Mouse (Mus musculus): Measurements from ENCODE around the gene Krt15. TPM values are rescaled to one million over a fixed set of nuclear protein-coding genes. Genes with fewer than 3 reads are reported as not detected.

Krt15 gene
- polyA plus RNA-seq, 1 experiment, result not detected

DNA sequence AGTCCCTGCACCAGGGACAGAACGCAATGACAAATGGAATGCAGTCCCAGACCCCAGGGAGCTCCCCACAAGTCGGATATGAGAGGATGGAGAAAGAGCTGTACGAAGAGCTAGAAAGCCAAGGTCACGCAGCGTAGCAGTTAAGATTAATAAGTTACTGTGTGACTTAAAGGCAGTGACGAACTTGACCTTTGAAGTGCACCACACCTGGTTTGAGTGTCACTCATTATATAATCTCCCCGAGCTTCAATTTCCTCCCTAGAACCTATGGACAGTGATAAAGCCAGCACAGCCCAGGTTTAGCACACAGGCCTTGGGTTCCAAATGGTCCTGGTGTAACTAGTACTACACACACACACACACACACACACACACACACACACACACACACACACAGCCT lies 28.7 kb upstream of the Krt15 start:
- WGBS, result 68% methylated on average over 7 of the region's 7 CpGs
- Histone ChIP-seq H3K4me3 (ENCODE audit: extremely low read depth, insufficient read depth, insufficient read length) (no peak overlapping the region), H3K27me3 (ENCODE audit: control insufficient read depth, insufficient read depth, low read length) (no peaks in the 10 kb centered on the region), H3K27ac (ENCODE audit: insufficient read depth, low read length) (no peak overlapping the region), H3K36me3 (ENCODE audit: control insufficient read depth, insufficient read depth, low read length) (no peaks in the 10 kb centered on the region), H3K4me1 (ENCODE audit: control insufficient read depth, insufficient read depth, insufficient read length) (no peaks in the 10 kb centered on the region)
- no peak for DNase-seq (ENCODE audit: low read depth in 1 of 2, low spot score in 2 of 2)
- TF ChIP-seq POLR2A (IDR thresholded peaks at IDR 0.05; ENCODE audit: low read depth, low read length) (no peak), CTCF (IDR thresholded peaks at IDR 0.05; ENCODE audit: extremely low read depth, insufficient read depth, insufficient read length, insufficient replicate concordance) (no peak)

DNA sequence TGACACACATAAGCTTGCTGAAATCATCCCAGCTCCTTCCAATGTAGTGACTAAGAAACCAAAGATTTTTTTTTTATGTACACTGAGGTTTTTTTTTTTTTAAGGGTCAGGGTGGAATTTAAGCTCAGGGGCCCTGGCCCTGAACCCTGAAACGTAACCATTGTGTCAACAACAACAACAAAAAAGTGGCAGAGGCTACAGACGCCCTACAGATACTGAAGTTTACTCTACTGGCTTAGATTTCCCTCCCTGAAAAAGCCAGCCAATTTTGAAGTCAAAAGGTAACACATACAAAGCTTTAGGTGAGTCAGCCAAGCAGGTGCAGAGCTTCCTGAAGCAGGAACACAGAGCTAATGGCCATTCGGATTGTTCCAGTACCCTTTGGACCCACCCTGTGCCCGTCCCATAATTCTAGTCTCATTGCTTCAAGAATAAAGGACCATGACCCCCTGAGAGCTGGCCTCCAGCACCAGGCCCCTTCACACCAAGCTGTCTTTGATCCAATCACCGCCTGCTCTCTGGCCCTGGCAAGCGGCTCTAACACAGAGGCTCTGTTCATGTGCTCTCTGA lies 22.3 kb upstream of the Krt15 start:
- Histone ChIP-seq H3K27ac (ENCODE audit: insufficient read depth, low read length) (no peak overlapping the region), H3K27me3 (ENCODE audit: control insufficient read depth, insufficient read depth, low read length) (no peaks in the 10 kb centered on the region), H3K4me3 (ENCODE audit: extremely low read depth, insufficient read depth, insufficient read length) (no peak overlapping the region), H3K36me3 (ENCODE audit: control insufficient read depth, insufficient read depth, low read length) (no peaks in the 10 kb centered on the region), H3K4me1 (ENCODE audit: control insufficient read depth, insufficient read depth, insufficient read length) (no peaks in the 10 kb centered on the region)
- 78% methylated on average over 6 of the region's 6 CpGs for WGBS
- TF ChIP-seq POLR2A (IDR thresholded peaks at IDR 0.05; ENCODE audit: low read depth, low read length) (no peak), CTCF (IDR thresholded peaks at IDR 0.05; ENCODE audit: extremely low read depth, insufficient read depth, insufficient read length, insufficient replicate concordance) (no peak)
- DNase-seq (ENCODE audit: low read depth in 1 of 2, low spot score in 2 of 2), result no peak

DNA sequence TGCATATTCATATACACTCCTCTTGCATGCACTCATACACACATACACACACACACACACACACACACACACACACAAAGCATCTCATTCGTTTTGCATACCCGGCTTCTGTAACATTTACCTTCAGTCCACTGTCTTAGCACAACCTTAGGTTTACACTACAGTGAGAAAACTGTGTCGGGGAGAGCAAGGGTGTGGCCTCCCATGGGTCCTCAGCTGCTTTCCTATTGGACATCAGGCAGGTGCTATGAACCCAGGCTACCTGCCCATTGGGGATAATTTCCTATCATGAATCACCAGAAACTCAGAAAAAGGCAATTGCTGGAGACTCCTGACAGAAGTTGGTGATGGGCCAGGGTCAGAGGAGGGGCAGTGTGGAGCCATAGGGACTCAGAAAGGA lies 21.6 kb upstream of the Krt15 start:
- H3K27ac ChIP-seq (ENCODE audit: insufficient read depth, low read length), result no peak overlapping the region

GRCm38 (mm10) chr11:100155497-100156255 lies 19.9 kb upstream of the Krt15 start:
- H3K36me3 ChIP-seq (ENCODE audit: control insufficient read depth, insufficient read depth, low read length), result no peaks in the 10 kb centered on the region
- 74% methylated on average over 8 of the region's 8 CpGs for WGBS
- no peaks in the 10 kb centered on the region for H3K4me1 ChIP-seq (ENCODE audit: control insufficient read depth, insufficient read depth, insufficient read length)
- no peak for DNase-seq (ENCODE audit: low read depth in 1 of 2, low spot score in 2 of 2)
- no peak overlapping the region for H3K4me3 ChIP-seq (ENCODE audit: extremely low read depth, insufficient read depth, insufficient read length)
- no peaks in the 10 kb centered on the region for H3K27me3 ChIP-seq (ENCODE audit: control insufficient read depth, insufficient read depth, low read length)
- TF ChIP-seq CTCF (IDR thresholded peaks at IDR 0.05; ENCODE audit: extremely low read depth, insufficient read depth, insufficient read length, insufficient replicate concordance) (no peak), POLR2A (IDR thresholded peaks at IDR 0.05; ENCODE audit: low read depth, low read length) (no peak)
- H3K27ac ChIP-seq (ENCODE audit: insufficient read depth, low read length), result no peak overlapping the region

More for the DNA sequence above, 21.6 kb upstream of the Krt15 start:
- Histone ChIP-seq H3K4me1 (ENCODE audit: control insufficient read depth, insufficient read depth, insufficient read length) (no peaks in the 10 kb centered on the region), H3K27me3 (ENCODE audit: control insufficient read depth, insufficient read depth, low read length) (no peaks in the 10 kb centered on the region), H3K36me3 (ENCODE audit: control insufficient read depth, insufficient read depth, low read length) (no peaks in the 10 kb centered on the region), H3K4me3 (ENCODE audit: extremely low read depth, insufficient read depth, insufficient read length) (no peak overlapping the region)
- TF ChIP-seq CTCF (IDR thresholded peaks at IDR 0.05; ENCODE audit: extremely low read depth, insufficient read depth, insufficient read length, insufficient replicate concordance) (no peak), POLR2A (IDR thresholded peaks at IDR 0.05; ENCODE audit: low read depth, low read length) (no peak)
- no peak for DNase-seq (ENCODE audit: low read depth in 1 of 2, low spot score in 2 of 2)
- WGBS, result 74% methylated on average over 3 of the region's 3 CpGs

DNA sequence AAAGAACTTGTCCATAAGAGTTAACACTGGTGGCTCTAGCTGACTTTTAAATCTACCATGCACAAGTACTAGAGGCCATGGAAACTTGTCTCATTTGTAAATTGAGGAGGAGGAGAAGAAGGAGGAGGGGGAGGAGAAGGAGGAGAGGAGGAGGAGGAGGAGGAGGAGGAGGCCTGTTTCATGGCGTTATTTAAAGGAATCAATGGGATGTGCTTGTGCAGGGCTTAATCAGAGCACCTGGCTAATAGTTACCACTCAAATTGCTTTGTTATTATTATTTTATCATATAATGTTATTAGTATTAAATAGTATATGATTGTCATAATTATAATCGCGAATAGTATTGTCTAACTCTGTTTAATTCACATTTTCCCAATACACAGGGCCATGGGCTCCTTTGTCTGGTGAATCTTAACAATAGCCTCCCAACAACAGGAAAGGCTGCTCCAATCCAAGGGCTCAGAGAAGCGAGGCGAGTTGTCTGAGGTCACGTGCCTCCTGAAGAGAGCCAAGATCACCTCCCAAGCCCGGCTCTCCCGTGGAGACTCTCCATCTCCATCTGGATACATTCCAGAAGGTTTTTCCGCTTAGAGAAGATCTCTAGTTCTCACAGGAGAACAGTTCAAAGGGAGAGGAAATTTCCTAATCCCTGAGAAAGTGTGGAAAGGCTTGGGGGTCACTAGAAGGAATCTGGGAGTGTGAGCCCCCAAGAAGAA lies 13.0 kb upstream of the Krt15 start, which contains the start of gene Krt19:
TSS of gene Krt19 (minus strand) at position 51 of the 716 bp plus-strand sequence.
- WGBS, result 64% methylated on average over 9 of the region's 9 CpGs
- Histone ChIP-seq H3K4me3 (ENCODE audit: extremely low read depth, insufficient read depth, insufficient read length) (no peak within 1 kb of the TSS), H3K27me3 (ENCODE audit: control insufficient read depth, insufficient read depth, low read length) (peaks cover 6% of the 10 kb centered on the region), H3K27ac (ENCODE audit: insufficient read depth, low read length) (no peak within 1 kb of the TSS), H3K36me3 (ENCODE audit: control insufficient read depth, insufficient read depth, low read length) (no peaks in the 10 kb centered on the region), H3K4me1 (ENCODE audit: control insufficient read depth, insufficient read depth, insufficient read length) (no peaks in the 10 kb centered on the region)
- no peak for DNase-seq (ENCODE audit: low read depth in 1 of 2, low spot score in 2 of 2)
- no peak for TF ChIP-seq CTCF (IDR thresholded peaks at IDR 0.05; ENCODE audit: extremely low read depth, insufficient read depth, insufficient read length, insufficient replicate concordance)
- no peak for TF ChIP-seq POLR2A (IDR thresholded peaks at IDR 0.05; ENCODE audit: low read depth, low read length)

DNA sequence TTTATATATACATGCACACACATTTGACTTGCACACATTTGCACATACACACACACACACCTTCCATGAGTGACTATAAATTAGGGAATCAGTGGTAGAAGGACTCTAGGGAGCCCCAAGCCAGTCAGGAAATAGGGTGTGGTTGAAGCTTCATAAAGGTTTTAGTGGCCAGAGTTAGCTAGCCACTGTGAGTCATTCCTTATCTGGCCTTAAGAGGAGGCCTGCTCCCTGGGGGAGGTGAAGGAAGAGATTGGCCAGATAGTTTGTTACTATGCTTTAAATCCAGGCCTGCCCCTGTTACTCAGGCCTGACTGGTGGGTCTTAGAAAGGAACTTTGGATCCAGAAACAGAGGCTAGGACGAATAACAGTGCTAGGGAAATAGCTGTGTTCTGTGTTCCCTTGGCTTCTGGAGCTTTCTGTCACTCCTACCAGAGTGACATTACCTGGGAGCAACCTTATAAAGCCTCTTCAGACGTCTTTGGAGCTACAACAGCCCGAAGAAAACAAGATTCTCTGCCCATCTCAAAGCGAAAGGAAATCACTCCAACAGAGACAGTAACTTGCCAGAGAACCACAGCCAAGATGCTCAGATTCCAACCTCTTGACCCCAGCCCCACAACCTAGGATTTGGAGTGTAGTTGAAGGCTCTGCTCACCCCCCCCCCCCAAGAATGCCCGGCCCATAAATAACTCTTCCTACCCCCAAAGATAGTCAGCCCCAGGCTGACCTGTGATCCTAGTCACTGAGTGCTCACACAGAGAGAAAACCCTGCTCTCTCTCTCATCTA lies 12.0 kb upstream of the Krt15 start:
- WGBS, result 66% methylated on average over 5 of the region's 5 CpGs

More for the DNA sequence above, 12.0 kb upstream of the Krt15 start:
- Histone ChIP-seq H3K36me3 (ENCODE audit: control insufficient read depth, insufficient read depth, low read length) (no peaks in the 10 kb centered on the region), H3K27me3 (ENCODE audit: control insufficient read depth, insufficient read depth, low read length) (peaks cover 6% of the 10 kb centered on the region), H3K4me3 (ENCODE audit: extremely low read depth, insufficient read depth, insufficient read length) (no peak overlapping the region), H3K27ac (ENCODE audit: insufficient read depth, low read length) (no peak overlapping the region), H3K4me1 (ENCODE audit: control insufficient read depth, insufficient read depth, insufficient read length) (no peaks in the 10 kb centered on the region)
- TF ChIP-seq CTCF (IDR thresholded peaks at IDR 0.05; ENCODE audit: extremely low read depth, insufficient read depth, insufficient read length, insufficient replicate concordance) (no peak), POLR2A (IDR thresholded peaks at IDR 0.05; ENCODE audit: low read depth, low read length) (no peak)
- DNase-seq (ENCODE audit: low read depth in 1 of 2, low spot score in 2 of 2), result no peak

Data from spleen, adult 2 months (tissue).